Mouse (Mus musculus): ENCODE results near the gene Tnfrsf9. TPM values are rescaled to one million over a fixed set of nuclear protein-coding genes. Genes with fewer than 3 reads are reported as not detected.

Tnfrsf9 gene
- polyA plus RNA-seq (2017; shearing (Covaris generic)), result 12.8 TPM

DNA sequence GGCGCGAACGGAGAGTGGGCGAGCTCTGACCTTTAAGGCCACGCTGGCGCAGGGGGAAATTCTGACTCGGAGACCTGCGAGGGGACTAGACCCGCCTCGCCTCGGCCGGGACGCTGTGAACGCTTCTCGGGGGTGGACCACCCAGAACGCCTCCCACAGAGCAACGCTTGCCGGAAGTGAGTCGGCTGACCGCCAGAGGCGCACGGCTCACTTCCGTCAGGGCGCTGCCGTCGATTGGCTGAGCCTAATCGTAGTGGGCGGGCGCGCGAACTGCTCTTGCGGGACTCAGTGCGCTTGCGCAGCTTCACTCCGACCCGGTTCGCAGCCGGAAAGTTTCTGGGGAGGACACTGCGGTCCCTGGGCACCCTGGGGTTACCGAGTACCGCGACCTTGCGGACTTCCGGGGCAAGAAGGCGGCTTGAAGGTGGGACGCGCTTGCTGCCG is at the start of gene Tnfrsf9, which contains the start of gene Park7:
Gene Tnfrsf9, plus strand, starts transcription at position 273 of the 444 bp plus-strand sequence.
Gene Park7, minus strand, starts transcription at position 148 of the 444 bp plus-strand sequence.

Other genes with a start within 250 kb of the Tnfrsf9 start
- 24.6 TPM for gene Errfi1, start 60.6 kb upstream of the Tnfrsf9 start, polyA plus RNA-seq (2017; shearing (Covaris generic))
- 197 TPM for gene Park7, start 125 bp upstream of the Tnfrsf9 start, polyA plus RNA-seq (2017; shearing (Covaris generic))
- not detected for gene Uts2, start 82.5 kb downstream of the Tnfrsf9 start, polyA plus RNA-seq (2017; shearing (Covaris generic))
- gene Per3, start 130.1 kb downstream of the Tnfrsf9 start, polyA plus RNA-seq (2017; shearing (Covaris generic)), result 1.4 TPM
- gene Vamp3, start 143.4 kb downstream of the Tnfrsf9 start, polyA plus RNA-seq (2017; shearing (Covaris generic)), result 59.7 TPM
- gene Gm13090, start 175.0 kb downstream of the Tnfrsf9 start, polyA plus RNA-seq (2017; shearing (Covaris generic)), result not detected

Data from naive thymus-derived CD4-positive, alpha-beta T cell, adult 5 months (primary cell).